Mouse (Mus musculus) activated CD4-positive, CD25-positive, alpha-beta regulatory T cell, adult 4 months (primary cell): ENCODE data around the gene Rnf126. TPM values are rescaled to one million over a fixed set of nuclear protein-coding genes. Genes with fewer than 3 reads are reported as not detected.
A peak's percentile ranks its signal among the peaks of the same experiment; 100 is the strongest.

Experiments
- ATAC-seq: one replicate; pipeline ENCODE4 v1.8.0; 2017
- polyA plus RNA-seq, 2 experiments: library from polyadenylated mRNA; unstranded; fragments of 100-300 nt; shearing (Covaris generic); gene quantifications; one replicate each; pipeline ENCODE4 v1.2.1; 2017

Gene Rnf126
- polyA plus RNA-seq, 2 experiments from 2014 or later: 3.9 to 4.4 TPM

GRCm38 (mm10) chr10:79792339-79793040, 25.7 kb upstream of the Rnf126 start:
- no peak for ATAC-seq

GRCm38 (mm10) chr10:79790861-79791260, 24.1 kb upstream of the Rnf126 start, which contains the start of gene Prss57:
Gene Prss57, minus strand, starts transcription at chr10:79790961.
- no peak for ATAC-seq

- no peak for ATAC-seq
Observed at GRCm38 (mm10) chr10:79789581-79789980, 22.8 kb upstream of the Rnf126 start.

GRCm38 (mm10) chr10:79788386-79789158, 21.8 kb upstream of the Rnf126 start:
- no peak for ATAC-seq

- ATAC-seq: no peak
Observed at GRCm38 (mm10) chr10:79783920-79784800, 17.4 kb upstream of the Rnf126 start.

- no peak for ATAC-seq
Observed at GRCm38 (mm10) chr10:79783050-79783449, 16.3 kb upstream of the Rnf126 start.

GRCm38 (mm10) chr10:79781956-79782355, 15.2 kb upstream of the Rnf126 start:
- ATAC-seq: no peak

- no peak for ATAC-seq
Observed at GRCm38 (mm10) chr10:79781139-79781538, 14.4 kb upstream of the Rnf126 start.

GRCm38 (mm10) chr10:79780664-79781015, 13.9 kb upstream of the Rnf126 start:
- ATAC-seq: peak; percentile 47

GRCm38 (mm10) chr10:79779784-79780663, 13.3 kb upstream of the Rnf126 start:
- ATAC-seq: peak; percentile 77

- ATAC-seq: no peak
Observed at GRCm38 (mm10) chr10:79779193-79779592, 12.4 kb upstream of the Rnf126 start.

GRCm38 (mm10) chr10:79778006-79778405, 11.3 kb upstream of the Rnf126 start:
- no peak for ATAC-seq

GRCm38 (mm10) chr10:79777103-79777531, 10.4 kb upstream of the Rnf126 start, which contains the start of gene Fstl3:
Gene Fstl3, plus strand, starts transcription at chr10:79777272.
- no peak for ATAC-seq

GRCm38 (mm10) chr10:79774486-79775279, 7.9 kb upstream of the Rnf126 start:
- no peak for ATAC-seq

GRCm38 (mm10) chr10:79773208-79773607, 6.5 kb upstream of the Rnf126 start:
- no peak for ATAC-seq

GRCm38 (mm10) chr10:79772320-79772719, 5.6 kb upstream of the Rnf126 start:
- ATAC-seq: no peak

- ATAC-seq: no peak
Observed at GRCm38 (mm10) chr10:79769329-79769728, 2.6 kb upstream of the Rnf126 start.

- no peak for ATAC-seq
Observed at GRCm38 (mm10) chr10:79768400-79768799, 1.6 kb upstream of the Rnf126 start.

- no peak for ATAC-seq
Observed at GRCm38 (mm10) chr10:79767372-79768244, 856 bp upstream of the Rnf126 start.

GRCm38 (mm10) chr10:79766001-79766507, 698 bp downstream of the Rnf126 start:
- no peak for ATAC-seq
